In genomic region chr17:46628791-46629684, GRCm38 (mm10) we compare ENCODE assay signal across 8 mouse cellular contexts. TPM values are rescaled to one million over a fixed set of nuclear protein-coding genes. Genes with fewer than 3 reads are reported as not detected.
DNase-seq lines count a peak whose midpoint lies in the region; ATAC-seq and TF ChIP-seq lines count a peak whose summit lies in the region.

TSS of gene Ptk7 (minus strand) at chr17:46629504.

- ATAC-seq in cerebellum, adult (ENCODE audit: insufficient number of reproducible peaks, low FRiP score, low TSS enrichment) = 0 out of 2 replicates have a peak, but pooled peaks have one; percentile 43
- ATAC-seq in forebrain, embryonic 12.5 days (ENCODE audit: low FRiP score) = peak; percentile 85
- peak; percentile 75 for ATAC-seq in hindbrain, embryonic 12.5 days (ENCODE audit: low FRiP score)
- ATAC-seq in limb, embryonic 15.5 days (ENCODE audit: insufficient number of reproducible peaks, low FRiP score, low TSS enrichment, low read depth) = peak; percentile 73
- peak; percentile 86 for ATAC-seq in midbrain, embryonic 14.5 days (ENCODE audit: low FRiP score, low TSS enrichment)
- peak; percentile 53 for ATAC-seq in stomach, postnatal 0 days (ENCODE audit: low FRiP score, low TSS enrichment)

- H3K4me2 ChIP-seq in forebrain, embryonic 12.5 days = peak within 1 kb of the TSS; percentile 80
- peak within 1 kb of the TSS; percentile 84 for H3K4me2 ChIP-seq in hindbrain, embryonic 12.5 days (replicated peaks)
- peak within 1 kb of the TSS; percentile 69 for H3K4me2 ChIP-seq in limb, embryonic 15.5 days
- peak within 1 kb of the TSS; percentile 78 for H3K4me2 ChIP-seq in midbrain, embryonic 14.5 days (ENCODE audit: low read length)
- H3K4me2 ChIP-seq in stomach, postnatal 0 days (replicated peaks; ENCODE audit: low read depth) = peak within 1 kb of the TSS; percentile 75

- DNase-seq in cerebellum, adult 8-10 months = no peak
- DNase-seq in brain, adult 2 months (ENCODE audit: low read depth, low spot score) = peak; percentile 68
- DNase-seq in midbrain, embryonic 14.5 days = peak; percentile 95
- peak; percentile 82 for DNase-seq in stomach, postnatal 0 days (ENCODE audit: low spot score)

- H3K4me1 ChIP-seq in forebrain, embryonic 12.5 days = peaks cover 51% of the 10 kb centered on the region
- peaks cover 53% of the 10 kb centered on the region for H3K4me1 ChIP-seq in hindbrain, embryonic 12.5 days
- H3K4me1 ChIP-seq in limb, embryonic 15.5 days = peaks cover 57% of the 10 kb centered on the region
- H3K4me1 ChIP-seq in midbrain, embryonic 14.5 days (ENCODE audit: control insufficient read depth, insufficient read depth, low read length) = peaks cover 33% of the 10 kb centered on the region
- peaks cover 14% of the 10 kb centered on the region for H3K4me1 ChIP-seq in stomach, postnatal 0 days (replicated peaks; ENCODE audit: control insufficient read depth, insufficient read depth)

- H3K9me3 ChIP-seq in forebrain, embryonic 12.5 days = no peaks in the 10 kb centered on the region
- no peaks in the 10 kb centered on the region for H3K9me3 ChIP-seq in hindbrain, embryonic 12.5 days (replicated peaks)
- no peaks in the 10 kb centered on the region for H3K9me3 ChIP-seq in limb, embryonic 15.5 days
- H3K9me3 ChIP-seq in midbrain, embryonic 14.5 days (ENCODE audit: control insufficient read depth, low read length) = no peaks in the 10 kb centered on the region
- H3K9me3 ChIP-seq in stomach, postnatal 0 days (ENCODE audit: control insufficient read depth, low read length) = no peaks in the 10 kb centered on the region

- no peak for TF ChIP-seq EP300 in stomach, postnatal 0 days (optimal IDR thresholded peaks at IDR 0.05)

- peak within 1 kb of the TSS; percentile 95 for H3K9ac ChIP-seq in forebrain, embryonic 12.5 days
- peak within 1 kb of the TSS; percentile 95 for H3K9ac ChIP-seq in hindbrain, embryonic 12.5 days
- H3K9ac ChIP-seq in limb, embryonic 15.5 days = peak within 1 kb of the TSS; percentile 85
- peak within 1 kb of the TSS; percentile 91 for H3K9ac ChIP-seq in midbrain, embryonic 14.5 days (replicated peaks; ENCODE audit: low read length)
- peak within 1 kb of the TSS; percentile 93 for H3K9ac ChIP-seq in stomach, postnatal 0 days (ENCODE audit: low read length)

- TF ChIP-seq CTCF in stomach, postnatal 0 days (IDR thresholded peaks at IDR 0.05; ENCODE audit: low read depth) = no peak

- under 1% methylated on average over 84 of the region's 90 CpGs for WGBS in forebrain, embryonic 12.5 days
- WGBS in hindbrain, embryonic 12.5 days = under 1% methylated on average over 70 of the region's 90 CpGs
- WGBS in limb, embryonic 15.5 days = under 1% methylated on average over 75 of the region's 90 CpGs
- WGBS in midbrain, embryonic 14.5 days = under 1% methylated on average over 87 of the region's 90 CpGs
- WGBS in stomach, postnatal 0 days = under 1% methylated on average over 72 of the region's 90 CpGs

- H3K27me3 ChIP-seq in forebrain, embryonic 12.5 days = no peaks in the 10 kb centered on the region
- no peaks in the 10 kb centered on the region for H3K27me3 ChIP-seq in hindbrain, embryonic 12.5 days
- H3K27me3 ChIP-seq in limb, embryonic 15.5 days = no peaks in the 10 kb centered on the region
- H3K27me3 ChIP-seq in midbrain, embryonic 14.5 days (ENCODE audit: control insufficient read depth, insufficient read depth, low read length) = no peaks in the 10 kb centered on the region
- no peaks in the 10 kb centered on the region for H3K27me3 ChIP-seq in stomach, postnatal 0 days (ENCODE audit: control insufficient read depth, insufficient read depth, low read length)

- peak within 1 kb of the TSS; percentile 85 for H3K4me3 ChIP-seq in forebrain, embryonic 12.5 days (replicated peaks)
- peak within 1 kb of the TSS; percentile 94 for H3K4me3 ChIP-seq in hindbrain, embryonic 12.5 days
- peak within 1 kb of the TSS; percentile 90 for H3K4me3 ChIP-seq in limb, embryonic 15.5 days
- peak within 1 kb of the TSS; percentile 93 for H3K4me3 ChIP-seq in midbrain, embryonic 14.5 days (replicated peaks; ENCODE audit: low read depth, low read length)
- H3K4me3 ChIP-seq in stomach, postnatal 0 days (ENCODE audit: low read depth, low read length) = peak within 1 kb of the TSS; percentile 86

- peaks cover 32% of the 10 kb centered on the region for H3K36me3 ChIP-seq in forebrain, embryonic 12.5 days (replicated peaks)
- peaks cover 28% of the 10 kb centered on the region for H3K36me3 ChIP-seq in hindbrain, embryonic 12.5 days
- peaks cover 14% of the 10 kb centered on the region for H3K36me3 ChIP-seq in limb, embryonic 15.5 days
- peaks cover 36% of the 10 kb centered on the region for H3K36me3 ChIP-seq in midbrain, embryonic 14.5 days (ENCODE audit: control insufficient read depth, insufficient read depth, low read length)
- H3K36me3 ChIP-seq in stomach, postnatal 0 days (ENCODE audit: control insufficient read depth, insufficient read depth, low read length) = peaks cover 5% of the 10 kb centered on the region; the same call in 1 of the 2 replicates

- peak within 1 kb of the TSS; percentile 94 for H3K27ac ChIP-seq in forebrain, embryonic 12.5 days
- H3K27ac ChIP-seq in hindbrain, embryonic 12.5 days = peak within 1 kb of the TSS; percentile 96
- peak within 1 kb of the TSS; percentile 95 for H3K27ac ChIP-seq in limb, embryonic 15.5 days
- peak within 1 kb of the TSS; percentile 89 for H3K27ac ChIP-seq in midbrain, embryonic 14.5 days (replicated peaks; ENCODE audit: low read depth, low read length)
- H3K27ac ChIP-seq in stomach, postnatal 0 days (replicated peaks) = peak within 1 kb of the TSS; percentile 94

RNA-seq across cellular contexts. Expression of gene Ptk7, which starts in this region (rescaled TPM):
- polyA plus RNA-seq in forebrain, embryonic 12.5 days (2016; fragmentation: Nextera tagmentation; extraction: Ambion mirVana) = 55.3 and 56.4 TPM in 2 replicates
- 80.9 and 81.9 TPM in 2 replicates for polyA plus RNA-seq in hindbrain, embryonic 12.5 days (2016; fragmentation: Nextera tagmentation; extraction: Ambion mirVana)
- 122 and 123 TPM in 2 replicates for polyA plus RNA-seq in limb, embryonic 15.5 days (2015; fragmentation: Nextera tagmentation; extraction: Ambion mirVana)
- 19.6 and 20.0 TPM in 2 replicates for polyA plus RNA-seq in midbrain, embryonic 14.5 days (2014; fragmentation: Nextera tagmentation; extraction: Ambion mirVana)
- 29.4 and 32.1 TPM in 2 replicates for polyA plus RNA-seq in stomach, postnatal 0 days (2015; fragmentation: Nextera tagmentation; extraction: Ambion mirVana)
